Mouse (Mus musculus) kidney, postnatal 0 days (tissue): ENCODE measurements around the gene Nf2. TPM values are rescaled to one million over a fixed set of nuclear protein-coding genes. Genes with fewer than 3 reads are reported as not detected.

Experiments used
- ATAC-seq: fragments of 200-750 bp; cut with Nextera tagmentation; replicated peaks from 2 replicates; pipeline ENCODE4 v1.8.0; 2017; ENCODE audit warnings: low read depth, moderate number of reproducible peaks, moderate TSS enrichment, moderate library complexity; ENCODE audit not compliant: low FRiP score
- DNase-seq: peaks from one replicate; pipeline ENCODE4 v3.0.0-alpha.2; 2016; ENCODE audit warnings: low spot score
- H3K27ac ChIP-seq: fragments of 300-500 bp; sonication (generic); 2 replicates; pipeline ENCODE4 v1.5.1; 2014; ENCODE audit warnings: mild to moderate bottlenecking
- H3K27me3 ChIP-seq: fragments of 300-500 bp; sonication (generic); 2 replicates; pipeline ENCODE4 v1.6.1; 2014; ENCODE audit warnings: low read length, mixed read lengths; ENCODE audit not compliant: insufficient read depth
- H3K36me3 ChIP-seq: fragments of 300-500 bp; sonication (generic); 2 replicates; pipeline ENCODE4 v1.6.1; 2014; ENCODE audit warnings: low read length, mixed read lengths; ENCODE audit not compliant: insufficient read depth
- H3K4me1 ChIP-seq: fragments of 300-500 bp; sonication (generic); replicated peaks from 2 replicates; pipeline ENCODE4 v1.6.1; 2014; ENCODE audit warnings: antibody characterized with exemption, low read length, mixed read lengths; ENCODE audit not compliant: insufficient read depth
- H3K4me2 ChIP-seq: fragments of 300-500 bp; sonication (generic); 2 replicates; pipeline ENCODE4 v1.6.1; 2014; ENCODE audit warnings: mild to moderate bottlenecking, low read length, moderate library complexity, mixed read lengths
- H3K4me3 ChIP-seq: fragments of 300-500 bp; sonication (generic); replicated peaks from 2 replicates; pipeline ENCODE4 v1.5.1; 2014; ENCODE audit warnings: low read depth, low read length
- H3K9ac ChIP-seq: fragments of 300-500 bp; sonication (generic); 2 replicates; pipeline ENCODE4 v1.6.1; 2014; ENCODE audit warnings: low read depth, low read length
- H3K9me3 ChIP-seq: fragments of 300-500 bp; sonication (generic); replicated peaks from 2 replicates; pipeline ENCODE4 v1.6.1; 2016; ENCODE audit warnings: low read length, inconsistent platforms, mixed read lengths
- CTCF ChIP-seq: IDR thresholded peaks from 2 replicates; pipeline ENCODE4 v1.5.1; 2016; ENCODE audit warnings: antibody characterized with exemption, low read depth, mild to moderate bottlenecking, moderate library complexity
- WGBS: fragments of 180-500 bp; shearing (Covaris S2); extraction: QIAGEN DNeasy Blood & Tissue Kit; methylation state at CpG from one replicate; pipeline ENCODE4 v1.1.7; 2014; 5-methylcytosine and 5-hydroxymethylcytosine counted together
- polyA plus RNA-seq: library from polyadenylated mRNA; unstranded; fragments of >200 nt; fragmentation: Nextera tagmentation; extraction: Ambion mirVana; gene quantifications from 2 replicates; pipeline ENCODE4 v1.2.1, GENCODE M21; 2015

Nf2 gene
- polyA plus RNA-seq, 1 experiment from 2014 or later = 33.3 TPM

DNA sequence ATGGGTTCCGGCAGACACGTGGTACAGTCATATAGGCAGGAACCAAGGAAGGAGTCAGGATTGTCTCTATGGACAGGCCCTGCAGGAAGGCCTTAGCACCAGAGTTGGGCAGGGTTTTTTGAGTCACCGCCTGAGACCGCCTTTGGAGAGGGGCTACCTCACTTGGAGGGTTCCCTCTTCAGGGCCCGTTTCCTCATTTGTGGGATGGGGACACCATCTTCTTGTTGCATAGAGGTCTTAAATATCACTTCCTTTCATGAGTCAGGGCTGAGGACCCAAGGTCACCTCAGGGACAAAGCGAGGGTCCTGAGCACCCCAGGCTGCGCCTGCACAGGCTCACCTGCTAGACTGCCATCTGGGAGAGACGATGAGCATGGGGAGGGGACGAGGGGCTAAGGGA is 92.9 kb downstream of the Nf2 start:
- no peak overlapping the region for H3K27ac ChIP-seq
- H3K27me3 ChIP-seq = peaks cover 2% of the 10 kb centered on the region; the same call in 1 of the 2 replicates
- no peak overlapping the region for H3K9ac ChIP-seq
- H3K4me3 ChIP-seq = no peak overlapping the region
- H3K36me3 ChIP-seq = no peaks in the 10 kb centered on the region
- DNase-seq (no peak), ATAC-seq (no peak)
- no peaks in the 10 kb centered on the region for H3K4me1 ChIP-seq
- no peak for TF ChIP-seq CTCF
- H3K4me2 ChIP-seq = no peak overlapping the region
- 70% methylated on average over 9 of the region's 9 CpGs for WGBS
- H3K9me3 ChIP-seq = no peaks in the 10 kb centered on the region

DNA sequence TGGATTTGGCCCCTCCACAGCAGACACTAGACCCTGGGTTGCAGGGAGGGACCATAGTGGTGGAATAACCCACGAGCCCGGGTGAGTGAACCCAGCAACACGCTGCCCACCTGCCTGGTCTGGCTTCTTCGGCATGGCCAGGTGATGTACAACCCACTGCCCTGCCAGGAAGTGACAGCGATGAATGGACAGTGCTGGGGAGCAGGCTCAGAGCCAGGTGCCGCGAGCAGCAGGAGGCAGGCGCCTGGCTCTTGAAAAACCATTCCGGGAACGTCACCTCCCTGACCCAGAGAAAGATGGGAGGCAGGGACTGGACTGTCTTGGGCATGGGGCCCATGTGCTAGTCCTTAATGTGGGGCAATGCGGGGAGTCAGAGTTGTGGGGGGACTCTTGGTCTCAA is 94.5 kb downstream of the Nf2 start:
- WGBS = 77% methylated on average over 11 of the region's 11 CpGs
- H3K4me3 ChIP-seq = no peak overlapping the region
- no peak overlapping the region for H3K27ac ChIP-seq
- no peak for TF ChIP-seq CTCF
- no peak overlapping the region for H3K9ac ChIP-seq
- H3K9me3 ChIP-seq = no peaks in the 10 kb centered on the region
- ATAC-seq (no peak), DNase-seq (no peak)
- H3K4me1 ChIP-seq = no peaks in the 10 kb centered on the region
- H3K27me3 ChIP-seq = peaks cover 5% of the 10 kb centered on the region; the same call in 1 of the 2 replicates
- no peak overlapping the region for H3K4me2 ChIP-seq
- no peaks in the 10 kb centered on the region for H3K36me3 ChIP-seq

DNA sequence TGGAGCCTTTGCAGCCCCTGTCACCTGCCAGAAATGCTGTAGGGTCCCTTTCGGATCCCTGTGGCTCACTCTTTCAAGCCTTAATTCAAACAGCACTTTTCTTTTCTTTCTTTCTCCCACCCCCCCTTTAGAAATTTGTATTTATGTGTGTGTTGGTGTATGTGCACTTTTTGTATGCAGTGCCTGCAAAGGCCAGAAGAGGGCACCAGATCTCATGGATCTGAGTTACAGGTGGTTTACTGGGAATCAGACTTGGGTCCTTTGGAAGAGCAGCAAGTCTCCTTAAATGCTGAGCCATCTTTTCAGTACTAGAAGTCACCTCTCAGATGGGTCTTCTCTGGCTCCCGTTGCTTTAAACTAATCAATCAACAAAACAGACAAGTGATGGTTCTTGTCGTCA is 95.3 kb downstream of the Nf2 start:
- Histone ChIP-seq H3K27me3 (peaks cover 13% of the 10 kb centered on the region; the same call in 1 of the 2 replicates), H3K4me3 (no peak overlapping the region), H3K36me3 (no peaks in the 10 kb centered on the region), H3K27ac (no peak overlapping the region), H3K4me2 (no peak overlapping the region), H3K9ac (no peak overlapping the region), H3K4me1 (no peaks in the 10 kb centered on the region), H3K9me3 (no peaks in the 10 kb centered on the region)
- 92% methylated on average over 3 of the region's 3 CpGs for WGBS
- peak; percentile 36 for TF ChIP-seq CTCF
- DNase-seq (no peak), ATAC-seq (no peak)

- Histone ChIP-seq H3K27me3 (peaks cover 25% of the 10 kb centered on the region), H3K36me3 (no peaks in the 10 kb centered on the region), H3K4me2 (no peak overlapping the region), H3K27ac (no peak overlapping the region), H3K4me3 (no peak overlapping the region), H3K4me1 (no peaks in the 10 kb centered on the region), H3K9ac (no peak overlapping the region), H3K9me3 (no peaks in the 10 kb centered on the region)
- no peak for TF ChIP-seq CTCF
- ATAC-seq (no peak), DNase-seq (no peak)
- 15% methylated on average over 10 of the region's 10 CpGs for WGBS
Measured at GRCm38 (mm10) chr11:4752836-4753235, 96.5 kb downstream of the Nf2 start.

DNA sequence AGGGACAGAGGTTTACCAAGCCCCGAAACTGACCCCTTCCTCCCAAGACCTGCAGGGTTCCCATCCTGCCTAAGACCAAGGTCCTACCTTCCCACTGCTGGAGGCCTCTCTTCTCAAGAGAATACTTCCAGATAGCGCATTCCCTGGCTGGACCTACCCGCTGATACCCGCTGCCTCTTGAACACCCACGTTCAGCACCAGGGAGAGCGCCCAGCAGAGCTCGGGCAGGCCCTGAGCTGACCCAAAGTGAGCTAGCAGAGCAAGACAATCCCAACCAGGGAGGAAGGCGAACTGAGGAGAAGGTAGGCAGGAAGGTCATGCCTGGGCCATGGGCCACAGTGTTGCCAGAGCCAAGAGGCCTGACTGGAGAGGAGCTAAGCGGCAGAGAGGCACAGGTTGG is 99.1 kb downstream of the Nf2 start:
- peaks cover 49% of the 10 kb centered on the region for H3K27me3 ChIP-seq
- WGBS = 4% methylated on average over 9 of the region's 9 CpGs
- 0 out of 2 replicates have a peak, but pooled peaks have one; percentile 29 for ATAC-seq

DNA sequence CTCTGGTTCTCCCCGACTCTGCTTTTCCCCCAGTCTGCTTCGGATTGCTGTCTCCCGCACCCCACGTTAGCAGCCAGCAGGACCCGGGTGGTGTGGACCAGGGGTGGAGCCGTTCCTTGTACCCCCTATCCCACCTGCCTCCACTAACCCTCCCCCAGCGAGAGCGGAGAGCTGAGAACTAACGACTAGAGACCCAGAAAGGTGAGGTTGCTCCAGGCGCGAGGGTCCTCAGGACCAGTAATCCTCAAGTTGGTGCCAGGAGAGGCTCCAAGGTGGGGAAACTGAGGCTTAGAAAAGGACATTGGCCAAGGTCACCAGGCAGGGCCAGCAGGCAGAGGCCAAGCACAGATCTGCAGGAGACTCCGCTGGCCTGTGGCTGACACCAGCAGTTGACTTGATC is 102.1 kb downstream of the Nf2 start:
- no peak for DNase-seq
- no peak for TF ChIP-seq CTCF
- peak overlapping the region; percentile 41 for H3K4me3 ChIP-seq
- no peaks in the 10 kb centered on the region for H3K36me3 ChIP-seq
- no peaks in the 10 kb centered on the region; the same call in 1 of the 2 replicates for H3K4me1 ChIP-seq
- no peak overlapping the region for H3K9ac ChIP-seq
- peaks cover 60% of the 10 kb centered on the region for H3K27me3 ChIP-seq
- no peak for ATAC-seq
- H3K9me3 ChIP-seq = no peaks in the 10 kb centered on the region
- H3K27ac ChIP-seq = no peak overlapping the region
- WGBS = under 1% methylated on average over 12 of the region's 12 CpGs
- peak overlapping the region; percentile 89 for H3K4me2 ChIP-seq

More for the DNA sequence above, 99.1 kb downstream of the Nf2 start:
- no peak overlapping the region for H3K9ac ChIP-seq
- H3K36me3 ChIP-seq = no peaks in the 10 kb centered on the region
- no peaks in the 10 kb centered on the region; the same call in 1 of the 2 replicates for H3K4me1 ChIP-seq
- no peaks in the 10 kb centered on the region for H3K9me3 ChIP-seq
- no peak overlapping the region for H3K4me3 ChIP-seq
- no peak overlapping the region for H3K27ac ChIP-seq
- TF ChIP-seq CTCF = no peak
- H3K4me2 ChIP-seq = no peak overlapping the region
- DNase-seq = peak; percentile 93

- no peaks in the 10 kb centered on the region for H3K9me3 ChIP-seq
- TF ChIP-seq CTCF = no peak
- 1% methylated on average over 45 of the region's 73 CpGs for WGBS
- H3K27ac ChIP-seq = no peak within 1 kb of the TSS
- H3K9ac ChIP-seq = no peak within 1 kb of the TSS
- DNase-seq = no peak
- no peak for ATAC-seq
- peak within 1 kb of the TSS; percentile 89 for H3K4me2 ChIP-seq
- H3K27me3 ChIP-seq = peaks cover 60% of the 10 kb centered on the region
- no peaks in the 10 kb centered on the region for H3K36me3 ChIP-seq
- peak within 1 kb of the TSS; percentile 41 for H3K4me3 ChIP-seq
- H3K4me1 ChIP-seq = no peaks in the 10 kb centered on the region; the same call in 1 of the 2 replicates
Measured at GRCm38 (mm10) chr11:4746733-4747132, 102.6 kb downstream of the Nf2 start, which contains the start of gene Cabp7. TSS of gene Cabp7 (minus strand) at chr11:4746778.
